Mouse (Mus musculus) neutrophil, adult 5-6 weeks (primary cell): ENCODE data around the gene Cspg4. TPM values are rescaled to one million over a fixed set of nuclear protein-coding genes. Genes with fewer than 3 reads are reported as not detected.
"Not testable (repeated sequence)": the region's sequence is repeated elsewhere in the genome, so short reads cannot be mapped to it uniquely, and the experiment has no call there.

Experiments
- ATAC-seq: fragments of 151-379, 151-347 bp; 2 replicates; pipeline ENCODE4 v1.8.0; 2017; ENCODE audit warnings: mild to moderate bottlenecking, moderate TSS enrichment; ENCODE audit not compliant: insufficient number of reproducible peaks, poor library complexity, low FRiP score, severe bottlenecking; ENCODE audit errors: extremely low read depth
- total RNA-seq: library from RNA; stranded (forward); fragments of 200-1000 nt; gene quantifications from 2 replicates; pipeline ENCODE4 v1.2.3, GENCODE M21; 2017

Gene Cspg4
- total RNA-seq, 1 experiment from 2014 or later: not detected

DNA sequence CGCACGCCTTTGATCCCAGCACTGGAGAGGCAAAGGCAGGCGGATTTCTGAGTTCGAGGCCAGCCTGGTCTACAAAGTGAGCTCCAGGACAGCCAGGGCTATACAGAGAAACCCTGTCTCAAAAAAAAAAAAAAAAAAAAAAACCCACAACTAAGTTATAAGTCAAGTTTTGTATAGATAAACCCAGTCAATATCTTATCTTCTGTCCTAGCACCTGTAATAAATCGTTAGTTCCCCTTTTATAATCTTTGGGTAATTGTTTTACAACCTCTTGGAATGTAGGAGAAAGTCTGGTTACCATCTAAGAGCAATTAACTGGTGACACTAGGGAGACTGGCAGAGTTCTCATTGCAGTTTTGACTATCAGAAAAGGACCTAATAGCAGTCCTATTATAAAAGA lies 83.9 kb downstream of the Cspg4 start:
- not testable (repeated sequence) for ATAC-seq

Other genes starting within 250 kb of the Cspg4 start
- gene Lingo1, start 68.6 kb upstream of the Cspg4 start, total RNA-seq: not detected in 2 replicates
- gene Odf3l1, start 354 bp upstream of the Cspg4 start, total RNA-seq: not detected in 2 replicates
- 8.6 and 9.2 TPM in 2 replicates for gene Snx33, start 63.3 kb downstream of the Cspg4 start, total RNA-seq
- 31.1 and 36.7 TPM in 2 replicates for gene Imp3, start 72.4 kb downstream of the Cspg4 start, total RNA-seq
- gene Snupn, start 85.8 kb downstream of the Cspg4 start, total RNA-seq: 5.2 and 5.6 TPM in 2 replicates
- gene Ptpn9, start 129.9 kb downstream of the Cspg4 start, total RNA-seq: 9.0 and 10.8 TPM in 2 replicates
- 124 and 134 TPM in 2 replicates for gene Sin3a, start 207.0 kb downstream of the Cspg4 start, total RNA-seq